Mouse (Mus musculus): Measurements from ENCODE around the gene Brd4. TPM values are rescaled to one million over a fixed set of nuclear protein-coding genes. Genes with fewer than 3 reads are reported as not detected.

Gene Brd4
- polyA plus RNA-seq, 1 experiment, result 64.7 TPM

DNA sequence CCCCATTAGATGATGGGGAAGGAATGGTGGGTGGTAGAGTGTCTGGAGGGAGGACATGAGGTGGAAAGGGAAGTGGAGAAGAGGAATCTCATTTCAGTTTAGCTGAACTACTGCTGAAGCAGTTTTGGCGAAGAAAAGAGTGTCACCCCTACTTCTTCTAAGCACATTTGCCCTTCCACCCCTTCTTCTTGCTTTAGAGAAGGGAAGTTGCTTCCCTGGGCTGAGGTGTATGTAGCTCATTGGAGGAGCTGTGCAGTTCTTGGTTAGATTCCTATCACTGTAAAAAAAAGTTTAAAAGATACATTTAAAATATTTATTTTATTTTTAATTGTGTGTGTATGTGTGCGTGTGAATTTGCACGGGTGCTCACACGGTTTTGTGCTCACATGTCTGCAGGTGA, 107.6 kb downstream of the Brd4 start:
- TF ChIP-seq CTCF (IDR thresholded peaks at IDR 0.05; ENCODE audit: extremely low read depth, insufficient read length, insufficient replicate concordance, low read depth, low read length) (no peak), POLR2A (IDR thresholded peaks at IDR 0.05; ENCODE audit: low read depth, low read length) (no peak)
- no peak overlapping the region for H3K27ac ChIP-seq (ENCODE audit: insufficient read depth, low read depth, low read length)
- H3K36me3 ChIP-seq (ENCODE audit: control insufficient read depth, insufficient read depth, low read length), result no peaks in the 10 kb centered on the region
- 85% methylated on average over 4 of the region's 4 CpGs for WGBS
- no peaks in the 10 kb centered on the region for H3K27me3 ChIP-seq (ENCODE audit: control insufficient read depth, insufficient read depth, low read length)
- H3K4me1 ChIP-seq (ENCODE audit: control insufficient read depth, insufficient read depth, insufficient read length, low read length), result 0 out of 2 replicates have a peak, but pooled peaks cover 4% of the 10 kb centered on the region
- no peak overlapping the region for H3K4me3 ChIP-seq (ENCODE audit: low read depth, low read length)

DNA sequence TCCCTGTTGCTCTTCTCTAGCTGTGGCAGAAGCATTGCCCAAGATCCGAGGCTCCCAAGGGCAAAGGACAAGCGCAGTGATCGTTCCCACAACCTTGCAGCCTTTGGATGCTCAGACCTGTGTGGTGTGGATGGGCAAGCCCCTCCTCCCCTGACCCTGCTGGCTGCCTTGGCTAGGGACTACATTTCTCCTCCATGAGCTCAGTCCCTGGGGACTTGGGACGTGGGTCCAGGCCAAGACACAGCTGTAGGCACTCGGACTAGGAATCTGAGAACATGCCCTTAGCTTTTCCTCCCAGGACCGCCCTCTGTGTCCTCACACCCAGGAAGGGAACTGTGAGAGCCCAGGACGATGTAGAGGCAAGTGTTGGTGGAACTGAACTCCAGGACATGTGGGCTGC, 111.4 kb downstream of the Brd4 start:
- no peak for TF ChIP-seq CTCF (IDR thresholded peaks at IDR 0.05; ENCODE audit: extremely low read depth, insufficient read length, insufficient replicate concordance, low read depth, low read length)
- TF ChIP-seq POLR2A (IDR thresholded peaks at IDR 0.05; ENCODE audit: low read depth, low read length), result no peak
- no peak overlapping the region for H3K27ac ChIP-seq (ENCODE audit: insufficient read depth, low read depth, low read length)
- H3K4me1 ChIP-seq (ENCODE audit: control insufficient read depth, insufficient read depth, insufficient read length, low read length), result peaks cover 8% of the 10 kb centered on the region; the same call in 1 of the 2 replicates
- 63% methylated on average over 7 of the region's 7 CpGs for WGBS
- H3K4me3 ChIP-seq (ENCODE audit: low read depth, low read length), result no peak overlapping the region
- H3K27me3 ChIP-seq (ENCODE audit: control insufficient read depth, insufficient read depth, low read length), result no peaks in the 10 kb centered on the region
- H3K36me3 ChIP-seq (ENCODE audit: control insufficient read depth, insufficient read depth, low read length), result no peaks in the 10 kb centered on the region

DNA sequence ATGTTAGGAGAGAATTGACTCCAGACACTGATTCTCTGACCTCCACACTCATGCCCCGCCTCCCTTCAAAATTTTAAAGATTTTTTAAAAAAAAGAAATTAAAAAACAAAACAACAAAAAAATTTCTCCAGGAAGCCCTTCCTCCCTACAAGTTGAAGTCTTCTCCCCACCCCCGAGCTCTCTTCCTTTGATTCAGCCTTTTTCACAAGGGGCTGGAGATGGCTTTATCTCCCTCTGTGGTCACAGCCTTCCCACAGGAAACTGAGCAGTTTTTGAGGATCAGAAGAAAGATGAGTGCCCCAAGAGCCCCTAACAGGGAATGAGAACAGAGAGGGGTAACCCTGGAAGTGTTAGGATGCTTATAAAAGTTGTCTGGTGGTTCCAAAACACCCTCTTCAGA, 112.0 kb downstream of the Brd4 start:
- Histone ChIP-seq H3K4me1 (ENCODE audit: control insufficient read depth, insufficient read depth, insufficient read length, low read length) (peaks cover 8% of the 10 kb centered on the region; the same call in 1 of the 2 replicates), H3K27ac (ENCODE audit: insufficient read depth, low read depth, low read length) (no peak overlapping the region), H3K4me3 (ENCODE audit: low read depth, low read length) (no peak overlapping the region), H3K27me3 (ENCODE audit: control insufficient read depth, insufficient read depth, low read length) (no peaks in the 10 kb centered on the region), H3K36me3 (ENCODE audit: control insufficient read depth, insufficient read depth, low read length) (no peaks in the 10 kb centered on the region)
- TF ChIP-seq POLR2A (IDR thresholded peaks at IDR 0.05; ENCODE audit: low read depth, low read length) (no peak), CTCF (IDR thresholded peaks at IDR 0.05; ENCODE audit: extremely low read depth, insufficient read length, insufficient replicate concordance, low read depth, low read length) (no peak)
- 83% methylated on average over 2 of the region's 2 CpGs for WGBS

DNA sequence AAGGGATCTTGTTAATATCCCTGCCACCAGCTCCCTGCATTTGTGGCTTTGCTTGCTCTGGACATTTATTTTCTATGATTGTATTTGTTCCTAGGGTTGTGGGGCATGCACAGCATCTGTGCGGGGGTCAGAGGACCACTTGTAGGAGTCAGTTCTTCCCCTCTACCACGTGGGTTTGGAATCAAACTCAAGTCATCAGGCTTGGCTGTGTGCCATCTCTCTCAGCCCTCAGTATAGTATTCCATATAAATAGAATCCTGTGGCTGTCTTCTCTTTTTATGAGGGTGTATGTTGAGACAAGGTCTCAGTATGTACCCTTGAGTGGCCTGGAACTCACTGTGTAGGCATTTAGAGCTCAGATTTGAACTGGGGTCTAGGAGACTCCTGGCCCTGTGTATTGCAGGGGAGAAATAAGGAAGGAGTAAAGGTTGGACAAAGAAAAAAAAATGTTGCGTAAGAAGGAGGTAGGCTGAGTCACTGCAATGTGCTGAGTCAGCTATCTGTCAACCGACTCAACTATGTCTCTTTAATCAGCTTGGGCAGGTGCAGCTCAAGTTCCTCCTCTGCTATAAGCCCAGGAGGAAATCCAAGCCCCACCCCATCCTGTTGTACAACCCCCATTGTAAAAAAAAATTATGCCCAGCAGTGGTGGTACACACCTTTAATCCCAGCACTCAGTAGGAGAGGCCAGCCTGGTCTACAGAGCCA, 114.8 kb downstream of the Brd4 start:
- 27% methylated on average over 4 of the region's 4 CpGs for WGBS
- H3K4me3 ChIP-seq (ENCODE audit: low read depth, low read length), result no peak overlapping the region
- H3K36me3 ChIP-seq (ENCODE audit: control insufficient read depth, insufficient read depth, low read length), result no peaks in the 10 kb centered on the region
- H3K27me3 ChIP-seq (ENCODE audit: control insufficient read depth, insufficient read depth, low read length), result peaks cover 6% of the 10 kb centered on the region
- peak overlapping the region; percentile 13; the same call in 1 of the 2 replicates for H3K27ac ChIP-seq (ENCODE audit: insufficient read depth, low read depth, low read length)
- H3K4me1 ChIP-seq (ENCODE audit: control insufficient read depth, insufficient read depth, insufficient read length, low read length), result peaks cover 22% of the 10 kb centered on the region
- TF ChIP-seq POLR2A (IDR thresholded peaks at IDR 0.05; ENCODE audit: low read depth, low read length) (no peak), CTCF (IDR thresholded peaks at IDR 0.05; ENCODE audit: extremely low read depth, insufficient read length, insufficient replicate concordance, low read depth, low read length) (no peak)

DNA sequence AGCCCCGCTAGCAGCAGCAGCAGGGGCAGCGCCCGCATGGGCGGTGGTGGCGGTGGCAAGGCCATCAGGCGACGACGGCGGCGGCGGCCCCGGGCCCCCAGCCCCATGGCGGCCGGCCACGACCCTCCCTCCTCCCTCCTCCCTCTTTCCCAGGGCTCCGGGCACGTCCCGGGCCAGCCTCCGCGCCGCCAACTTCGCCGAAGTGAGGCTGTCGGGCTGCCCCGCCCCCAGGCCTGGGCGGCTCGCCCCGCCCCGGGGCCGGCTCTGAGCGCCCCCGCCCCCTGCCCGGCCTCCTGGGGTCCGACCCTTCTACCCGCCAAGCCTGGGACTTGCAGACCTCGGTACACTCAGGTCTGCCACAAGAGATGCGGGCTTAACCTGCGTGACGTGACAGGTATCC, 117.8 kb downstream of the Brd4 start, which contains the start of gene Notch3:
TSS of gene Notch3 (minus strand) at position 166 of the 400 bp plus-strand sequence.
- no peak for TF ChIP-seq POLR2A (IDR thresholded peaks at IDR 0.05; ENCODE audit: low read depth, low read length)
- TF ChIP-seq CTCF (IDR thresholded peaks at IDR 0.05; ENCODE audit: extremely low read depth, insufficient read length, insufficient replicate concordance, low read depth, low read length), result no peak
- H3K27ac ChIP-seq (ENCODE audit: insufficient read depth, low read depth, low read length), result no peak within 1 kb of the TSS
- peaks cover 10% of the 10 kb centered on the region for H3K27me3 ChIP-seq (ENCODE audit: control insufficient read depth, insufficient read depth, low read length)
- 2% methylated on average over 38 of the region's 39 CpGs for WGBS
- H3K36me3 ChIP-seq (ENCODE audit: control insufficient read depth, insufficient read depth, low read length), result no peaks in the 10 kb centered on the region
- peak within 1 kb of the TSS; percentile 58 for H3K4me3 ChIP-seq (ENCODE audit: low read depth, low read length)
- H3K4me1 ChIP-seq (ENCODE audit: control insufficient read depth, insufficient read depth, insufficient read length, low read length), result peaks cover 24% of the 10 kb centered on the region

DNA sequence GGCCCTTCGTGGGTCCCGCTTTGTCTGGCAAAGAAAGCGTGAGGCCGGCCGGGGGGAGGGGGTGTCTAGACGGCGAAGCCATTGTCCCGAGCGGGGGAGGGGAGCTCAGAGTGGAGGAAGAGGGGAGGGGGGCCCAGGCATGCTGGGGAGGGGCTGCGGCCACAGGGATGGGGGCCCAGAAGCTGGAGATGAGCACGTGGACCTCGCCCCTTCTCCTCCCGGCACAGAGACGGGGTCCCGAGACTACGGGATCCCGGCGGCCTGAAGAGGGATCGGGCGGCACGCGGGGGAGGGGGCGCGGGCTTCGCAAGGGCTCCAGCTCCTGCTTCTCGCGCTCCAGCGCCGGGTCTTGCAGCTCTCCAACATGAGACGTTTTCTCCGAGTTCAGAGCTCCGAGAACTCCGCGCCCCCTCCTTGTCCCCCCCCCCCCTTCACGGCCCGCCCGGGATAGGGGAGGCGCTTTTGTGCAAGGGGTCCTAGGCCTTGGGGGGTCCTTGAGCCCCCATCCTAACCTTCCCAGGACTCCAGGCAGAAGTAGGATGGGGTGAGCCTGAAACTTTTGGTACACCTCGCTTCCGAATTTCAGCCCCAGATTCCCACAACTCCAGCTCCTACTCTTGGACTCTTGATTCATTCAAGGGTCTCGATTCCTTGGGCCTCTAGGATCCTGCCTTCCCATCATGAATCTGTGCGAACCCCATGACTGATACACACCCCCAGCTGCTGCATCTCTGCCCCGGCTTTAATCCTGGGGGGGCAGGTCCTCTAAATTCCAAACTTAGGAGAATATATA, 118.5 kb downstream of the Brd4 start:
- Histone ChIP-seq H3K27me3 (ENCODE audit: control insufficient read depth, insufficient read depth, low read length) (peaks cover 10% of the 10 kb centered on the region), H3K4me3 (ENCODE audit: low read depth, low read length) (peak overlapping the region; percentile 55), H3K27ac (ENCODE audit: insufficient read depth, low read depth, low read length) (no peak overlapping the region), H3K36me3 (ENCODE audit: control insufficient read depth, insufficient read depth, low read length) (no peaks in the 10 kb centered on the region), H3K4me1 (ENCODE audit: control insufficient read depth, insufficient read depth, insufficient read length, low read length) (peaks cover 24% of the 10 kb centered on the region)
- TF ChIP-seq CTCF (IDR thresholded peaks at IDR 0.05; ENCODE audit: extremely low read depth, insufficient read length, insufficient replicate concordance, low read depth, low read length), result no peak
- no peak for TF ChIP-seq POLR2A (IDR thresholded peaks at IDR 0.05; ENCODE audit: low read depth, low read length)
- 3% methylated on average over 38 of the region's 43 CpGs for WGBS

DNA sequence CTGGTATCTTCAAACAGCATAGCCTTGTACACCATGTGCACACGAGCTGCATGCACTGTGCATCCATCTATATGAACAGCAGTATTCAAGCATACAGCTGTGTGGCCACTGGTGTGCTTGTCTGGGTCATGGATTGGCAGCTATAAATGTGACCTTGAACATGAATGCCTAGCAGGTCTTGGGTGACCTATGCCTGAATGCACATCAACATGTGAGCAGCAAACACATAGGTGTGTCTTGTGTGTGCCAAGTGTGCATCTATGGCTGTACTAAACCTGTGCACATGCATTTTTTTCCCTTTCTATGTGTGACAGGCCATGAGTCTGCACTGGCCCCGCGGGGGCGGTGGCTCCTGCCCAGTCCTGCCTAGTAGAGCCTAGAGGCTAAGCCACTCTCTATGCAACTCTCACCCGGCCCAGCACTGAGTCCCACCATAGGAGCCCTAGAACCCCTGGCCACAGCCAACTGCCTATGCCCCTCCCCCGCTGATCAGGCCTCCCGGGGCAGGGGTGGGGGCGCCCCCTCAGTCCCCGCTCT, 119.2 kb downstream of the Brd4 start:
- no peaks in the 10 kb centered on the region for H3K36me3 ChIP-seq (ENCODE audit: control insufficient read depth, insufficient read depth, low read length)
- WGBS, result 28% methylated on average over 9 of the region's 9 CpGs
- H3K4me3 ChIP-seq (ENCODE audit: low read depth, low read length), result no peak overlapping the region; the same call in 1 of the 2 replicates
- no peak for TF ChIP-seq POLR2A (IDR thresholded peaks at IDR 0.05; ENCODE audit: low read depth, low read length)
- no peak for TF ChIP-seq CTCF (IDR thresholded peaks at IDR 0.05; ENCODE audit: extremely low read depth, insufficient read length, insufficient replicate concordance, low read depth, low read length)
- H3K27ac ChIP-seq (ENCODE audit: insufficient read depth, low read depth, low read length), result no peak overlapping the region
- H3K4me1 ChIP-seq (ENCODE audit: control insufficient read depth, insufficient read depth, insufficient read length, low read length), result peaks cover 24% of the 10 kb centered on the region
- H3K27me3 ChIP-seq (ENCODE audit: control insufficient read depth, insufficient read depth, low read length), result peaks cover 10% of the 10 kb centered on the region
